In genomic region chr10:127420676-127421353, GRCm38 (mm10) we compare ENCODE assay signal across 9 mouse cellular contexts. TPM values are rescaled to one million over a fixed set of nuclear protein-coding genes. Genes with fewer than 3 reads are reported as not detected.
A peak's percentile ranks its signal among the peaks of the same experiment; 100 is the strongest.
DNase-seq lines count a peak whose midpoint lies in the region; ATAC-seq lines count a peak whose summit lies in the region.
"Had no signal": no experiment of that assay in that cellular context is flagged by ENCODE, and none has a peak within 500 bp of the region (broad histone marks: within the 10 kb centered on the region; RNA-seq: fewer than 3 reads in every experiment).

No protein-coding gene starts in this region.

- 0 out of 2 replicates have a peak, but pooled peaks cover 4% of the 10 kb centered on the region for H3K36me3 ChIP-seq in heart, embryonic 10.5 days

- H3K9me3 ChIP-seq in heart, embryonic 10.5 days = no peaks in the 10 kb centered on the region

- peaks cover 50% of the 10 kb centered on the region for H3K4me1 ChIP-seq in heart, embryonic 10.5 days

- H3K27ac ChIP-seq in heart, embryonic 10.5 days = no peak overlapping the region
- H3K27ac ChIP-seq: macrophage had no signal

- intact Hi-C loops in heart, postnatal 25 days (cut with DNase I) = loop anchor here (5.0 kb wide), 1 partner anchor 39 kb away; the partner anchor contains the start of gene R3hdm2
- intact Hi-C loops in left cerebral cortex, postnatal 14 days (cut with DNase I) = loop anchor here (2.0 kb wide), 1 partner anchor 70 kb away; no protein-coding TSS in a partner anchor

- WGBS in heart, embryonic 10.5 days = 18% methylated on average over 9 of the region's 9 CpGs

- no peaks in the 10 kb centered on the region for H3K27me3 ChIP-seq in heart, embryonic 10.5 days (ENCODE audit: insufficient read depth, poor library complexity, severe bottlenecking)

- 0 out of 2 replicates have a peak overlapping the region, but pooled peaks have one; percentile 33 for H3K4me3 ChIP-seq in heart, embryonic 10.5 days

- no peak for ATAC-seq in megakaryocyte progenitor cell, adult 5-6 weeks (replicated peaks; ENCODE audit: poor library complexity)

- peak; percentile 7 to 10 for DNase-seq in heart, adult 9 months (ENCODE audit: low spot score in 2 of 2)
- DNase-seq in heart, postnatal 25 days (ENCODE audit: low spot score) = no peak
- peak; percentile 73 for DNase-seq in cerebellum, adult 9-10 months
- no peak for DNase-seq in heart, embryonic 10.5 days (ENCODE audit: low spot score)
- peak; percentile 60 to 75 for DNase-seq in left cerebral cortex, postnatal 14 days (ENCODE audit: low spot score in 2 of 2)
- no peak for DNase-seq in natural killer cell, adult 2 months (ENCODE audit: low spot score in 2 of 2)
- DNase-seq in spleen, postnatal 10 days (ENCODE audit: low spot score in 2 of 2) = no peak

RNA-seq across cellular contexts. Expression of gene R3hdm2, which starts 40.7 kb away (rescaled TPM):
- 100 to 1,000 TPM; 145 to 159 TPM for total RNA-seq in heart, postnatal 25 days (2021)
- polyA plus RNA-seq in heart, embryonic 10.5 days (2016; fragmentation: Nextera tagmentation; extraction: Ambion mirVana) = 30.7 and 33.3 TPM in 2 replicates
- 100 to 1,000 TPM; 333 to 340 TPM for total RNA-seq in left cerebral cortex, postnatal 14 days (2021)
- 61.4 and 90.3 TPM in 2 replicates for total RNA-seq in megakaryocyte progenitor cell, adult 5-6 weeks (2015)
- 37.4 TPM in 2 replicates for total RNA-seq in megakaryocyte progenitor cell, adult 5-6 weeks (2017)

RNA-seq across cellular contexts. Expression of gene Inhbc, which starts 50.6 kb away (rescaled TPM):
- total RNA-seq in heart, postnatal 25 days (2021) = not detected
- polyA plus RNA-seq in heart, embryonic 10.5 days (2016; fragmentation: Nextera tagmentation; extraction: Ambion mirVana) = 0.31 TPM in 1 of 2 replicates, not detected in the other
- total RNA-seq in left cerebral cortex, postnatal 14 days (2021) = not detected
- not detected in 2 replicates for total RNA-seq in megakaryocyte progenitor cell, adult 5-6 weeks (2015)
- total RNA-seq in megakaryocyte progenitor cell, adult 5-6 weeks (2017) = not detected in 2 replicates
- polyA plus RNA-seq: macrophage had no signal

Comparison
In these comparisons a context has a peak if more than half of its experiments do, and no peak if none do; other contexts are left out.
1. DNase-seq: peak in heart, adult 9 months (2 of 2), cerebellum, adult 9-10 months (single experiment) and left cerebral cortex, postnatal 14 days (2 of 2); none in heart, postnatal 25 days (single experiment), heart, embryonic 10.5 days (single experiment), natural killer cell, adult 2 months (0 of 2) and spleen, postnatal 10 days (0 of 2).